Mouse (Mus musculus) left cerebral cortex, adult 8-10 months (tissue): ENCODE measurements around the gene Gm36210. TPM values are rescaled to one million over a fixed set of nuclear protein-coding genes. Genes with fewer than 3 reads are reported as not detected.
"Not testable (repeated sequence)": the region's sequence is repeated elsewhere in the genome, so short reads cannot be mapped to it uniquely, and the experiment has no call there.

Experiments used
- DNase-seq, 2 experiments: peaks; one replicate each; pipeline ENCODE4 v3.0.0; 2022; ENCODE audit warnings: low spot score in 2 of 2
- total RNA-seq, 4 experiments: library from RNA; stranded (reverse); gene quantifications; 2 replicates each; pipeline ENCODE4 v1.2.4; 2022

The Gm36210 gene
- total RNA-seq, 4 experiments from 2014 or later = 0.48 to 0.65 (median 0.51) TPM; not detected in 1

DNA sequence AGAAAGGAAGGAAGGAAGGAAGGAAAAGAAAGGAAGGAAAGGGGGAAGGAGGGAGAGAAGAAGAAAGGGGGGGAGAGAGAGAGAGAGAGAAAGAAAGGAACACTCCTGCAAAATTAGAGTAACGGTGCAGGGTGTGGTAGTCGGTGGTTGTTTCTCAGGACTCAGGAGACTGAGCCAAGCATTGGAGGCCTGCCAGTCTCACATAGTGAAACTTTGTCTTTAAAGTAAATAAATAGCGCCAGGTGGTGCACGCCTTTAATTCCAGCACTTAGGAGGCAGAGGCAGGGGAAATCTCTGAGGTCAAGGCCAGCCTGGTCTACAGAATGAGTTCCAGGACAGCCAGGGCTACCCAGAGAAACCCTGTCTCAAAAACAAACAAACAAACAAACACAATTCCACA lies 19.6 kb downstream of the Gm36210 start:
- DNase-seq = no peak

- not testable (repeated sequence) for DNase-seq
Measured at GRCm38 (mm10) chr7:4879036-4879435, 27.3 kb downstream of the Gm36210 start.

DNA sequence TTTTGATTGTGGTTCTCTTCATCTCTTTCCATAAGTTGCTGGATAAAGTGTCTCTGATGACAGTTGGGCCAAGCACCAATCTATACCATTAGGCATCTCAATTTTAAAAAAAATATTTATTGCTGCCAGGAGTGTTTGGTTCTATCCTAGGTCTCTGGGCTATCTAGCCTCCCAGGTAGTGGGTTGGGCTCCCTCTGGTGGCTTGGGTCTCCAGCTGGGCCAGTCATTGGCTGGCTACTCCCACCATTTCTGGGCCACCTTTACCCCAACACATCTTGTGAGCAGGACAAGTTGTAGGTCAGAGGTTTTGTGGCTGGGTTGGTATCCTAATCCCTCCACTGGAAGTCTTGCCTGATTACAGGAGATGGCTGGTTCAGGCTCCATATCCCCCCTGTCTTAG lies 28.1 kb downstream of the Gm36210 start:
- DNase-seq = no peak

GRCm38 (mm10) chr7:4877226-4877625 lies 29.1 kb downstream of the Gm36210 start:
- no peak for DNase-seq

DNA sequence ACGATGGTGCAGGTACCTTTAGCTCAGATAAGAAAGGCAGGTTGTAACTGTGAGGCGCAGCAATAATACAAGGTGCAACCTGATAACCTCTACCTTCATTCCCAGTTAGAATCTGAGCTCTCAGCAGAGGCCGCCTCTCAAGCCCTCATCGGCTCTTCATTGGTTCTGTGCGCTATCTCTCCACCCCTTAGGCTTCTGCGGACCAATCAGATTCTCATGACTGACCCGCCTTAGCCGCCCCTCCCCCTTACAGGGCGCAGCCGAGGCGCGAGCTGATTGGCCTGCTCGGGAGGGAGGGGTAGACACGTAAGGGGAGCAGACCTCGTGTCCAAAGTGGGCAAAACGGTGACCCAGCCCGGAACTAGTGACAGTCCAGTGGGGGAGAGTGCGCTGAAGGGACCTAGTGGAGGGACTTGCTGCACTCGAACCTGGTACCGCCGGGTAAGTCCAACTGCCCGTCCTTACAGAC lies 29.5 kb downstream of the Gm36210 start, which contains the start of gene Isoc2a:
Gene Isoc2a (plus strand): TSS at position 401 of the 469 bp plus-strand sequence.
- DNase-seq = peak; percentile 58 to 89

DNA sequence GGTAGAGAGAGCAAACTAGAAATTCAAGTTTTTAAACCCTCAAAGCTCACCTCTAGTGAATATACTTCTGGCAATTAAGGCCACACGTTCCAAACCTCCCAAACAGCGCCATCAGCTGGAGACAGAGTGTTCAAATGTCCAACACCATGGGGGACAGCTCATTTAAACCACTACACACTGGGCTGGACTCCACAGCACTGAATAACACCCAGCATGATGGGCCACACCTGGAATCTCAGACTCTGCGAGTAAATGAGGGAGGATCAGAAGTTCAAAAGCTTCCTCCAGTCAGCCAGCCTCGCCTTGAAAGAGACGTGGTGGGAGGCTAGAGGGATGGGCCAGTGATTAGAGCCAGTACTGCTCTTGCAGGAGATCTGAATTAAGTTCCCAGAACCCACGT lies 36.2 kb downstream of the Gm36210 start, which contains the start of gene Isoc2b:
Gene Isoc2b (minus strand): TSS at position 126 of the 400 bp plus-strand sequence.
- DNase-seq = no peak

- no peak for DNase-seq
Measured at GRCm38 (mm10) chr7:4866631-4867180, 39.6 kb downstream of the Gm36210 start.

DNA sequence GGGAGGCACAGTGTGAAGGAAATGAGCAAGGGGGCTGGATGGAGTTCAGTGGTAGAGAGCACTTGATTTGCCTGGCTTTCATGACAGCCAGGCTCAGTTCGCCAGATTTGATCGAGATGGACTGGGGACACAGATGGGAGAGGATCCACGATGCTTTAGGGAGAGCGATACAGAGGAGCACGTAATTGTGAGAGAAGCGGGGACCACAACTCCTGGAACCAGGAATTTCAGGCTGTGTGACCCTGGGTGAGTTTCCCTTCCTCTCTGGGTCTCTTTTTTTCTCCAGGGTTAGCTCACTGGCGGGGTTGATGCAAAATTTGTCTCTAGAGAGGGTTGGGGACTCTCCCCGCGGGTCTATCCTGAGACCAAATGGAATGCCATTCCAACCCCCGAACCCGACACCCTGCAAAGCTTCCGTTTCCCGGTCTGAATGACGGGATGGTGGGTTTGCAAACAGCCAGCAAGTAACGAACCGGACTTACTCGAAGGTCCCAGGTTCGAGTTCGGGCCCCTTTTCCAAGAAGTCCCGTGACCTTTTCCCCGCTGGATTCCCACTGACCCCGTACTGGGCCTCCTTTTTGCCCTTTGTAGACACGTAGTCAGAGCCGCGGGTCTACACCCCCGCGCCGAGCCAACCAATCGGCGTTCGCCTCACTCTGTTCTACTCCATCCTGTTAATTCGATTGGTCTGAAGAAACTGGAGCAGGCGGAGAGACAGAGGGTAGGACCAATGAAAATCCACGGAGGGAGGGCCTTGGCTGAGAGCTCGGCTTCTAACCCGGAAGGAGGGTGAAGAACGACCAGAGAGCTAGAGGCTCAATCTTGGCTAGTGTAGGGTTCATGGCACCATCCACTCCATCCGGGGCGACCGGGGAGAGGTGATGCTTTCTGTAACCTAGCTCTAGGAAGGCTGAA lies 40.5 kb downstream of the Gm36210 start:
- DNase-seq = peak; percentile 92 to 96

DNA sequence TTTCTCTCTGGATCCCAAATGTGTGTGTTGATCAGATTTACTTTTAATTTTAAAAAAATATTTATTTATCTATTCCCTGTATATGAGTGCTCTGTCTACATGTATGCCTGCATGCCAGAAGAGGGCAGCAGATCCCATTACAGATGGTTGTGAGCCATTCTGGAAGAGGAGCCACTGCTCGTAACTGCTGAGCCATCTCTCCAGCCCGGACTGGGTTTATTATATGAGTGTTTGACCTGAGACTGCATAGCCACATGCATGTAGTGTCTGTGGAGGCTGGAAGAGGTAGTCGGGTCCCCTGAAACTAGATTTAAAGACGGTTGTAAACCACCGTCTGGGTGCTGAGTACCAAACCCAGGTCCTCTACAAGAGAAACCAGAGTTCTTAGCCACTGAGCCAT lies 41.2 kb downstream of the Gm36210 start:
- no peak for DNase-seq

GRCm38 (mm10) chr7:4864130-4864845 lies 42.0 kb downstream of the Gm36210 start:
- no peak for DNase-seq

- no peak for DNase-seq
Measured at GRCm38 (mm10) chr7:4863541-4864080, 42.7 kb downstream of the Gm36210 start.

DNA sequence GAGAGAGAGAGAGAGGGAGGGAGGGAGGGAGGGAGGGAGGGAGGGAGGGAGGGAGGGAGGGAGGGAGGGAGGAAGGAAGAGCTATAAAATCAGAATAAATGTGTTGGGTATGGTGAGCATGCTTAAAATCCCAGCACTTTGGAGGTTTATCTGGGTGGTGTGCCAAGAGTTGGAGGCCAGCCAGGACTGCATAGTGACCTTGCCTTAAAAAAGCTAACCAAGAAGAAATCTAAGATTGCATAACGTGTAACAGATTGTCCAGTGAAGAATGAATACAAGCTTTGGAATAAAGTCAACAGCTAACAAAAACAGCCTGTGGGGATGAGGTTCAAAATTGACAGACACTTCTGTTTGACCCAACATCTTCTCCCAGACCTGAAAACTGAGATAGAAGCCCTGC lies 43.3 kb downstream of the Gm36210 start:
- no peak for DNase-seq

- not testable (repeated sequence) for DNase-seq
Measured at GRCm38 (mm10) chr7:4860926-4861325, 45.4 kb downstream of the Gm36210 start.

DNA sequence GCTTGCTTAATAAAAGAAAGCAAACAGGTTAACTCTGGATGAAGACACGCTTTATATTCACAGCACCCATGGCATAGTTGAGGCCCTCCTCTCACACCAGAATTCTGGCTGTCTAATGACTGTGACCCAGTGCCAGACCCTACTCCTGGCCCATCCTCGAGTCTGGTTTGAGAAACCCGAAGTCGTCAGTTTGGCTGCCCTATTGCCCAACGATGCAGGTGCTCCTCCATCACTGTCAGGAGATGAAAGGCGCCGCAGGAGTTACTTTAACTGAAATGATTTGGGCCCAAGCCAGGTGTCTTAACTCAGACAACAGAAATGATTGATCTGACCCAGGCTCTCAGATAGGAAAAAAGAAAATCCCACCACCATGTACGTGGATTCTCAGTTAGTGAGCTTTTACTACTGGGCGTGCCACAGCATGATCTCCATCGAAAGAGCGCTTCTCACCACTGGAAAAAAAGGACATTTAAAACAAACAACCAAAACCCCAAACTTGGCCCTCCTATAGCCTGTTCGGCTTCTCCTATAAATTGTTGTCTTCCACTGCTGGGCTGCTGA lies 46.8 kb downstream of the Gm36210 start:
- DNase-seq = no peak

DNA sequence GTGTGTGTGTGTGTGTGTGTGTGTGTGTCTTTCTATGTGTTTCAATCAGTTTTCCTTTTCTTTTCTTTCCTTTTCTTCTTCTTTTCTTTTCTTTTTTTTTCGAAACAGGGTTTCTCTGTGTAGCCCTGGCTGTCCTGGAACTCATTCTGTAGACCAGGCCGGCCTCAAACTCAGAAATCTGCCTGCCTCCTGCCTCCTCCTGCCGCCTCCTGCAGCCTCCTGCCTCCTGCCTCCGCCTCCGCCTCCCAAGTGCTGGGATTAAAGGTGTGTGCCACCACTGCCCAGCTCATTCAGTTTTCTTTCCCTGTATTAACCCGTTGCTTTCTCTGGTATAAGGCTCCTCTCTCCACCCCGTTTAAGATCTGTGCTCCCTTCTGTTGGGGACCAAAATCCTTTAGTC lies 49.0 kb downstream of the Gm36210 start:
- DNase-seq = no peak

DNA sequence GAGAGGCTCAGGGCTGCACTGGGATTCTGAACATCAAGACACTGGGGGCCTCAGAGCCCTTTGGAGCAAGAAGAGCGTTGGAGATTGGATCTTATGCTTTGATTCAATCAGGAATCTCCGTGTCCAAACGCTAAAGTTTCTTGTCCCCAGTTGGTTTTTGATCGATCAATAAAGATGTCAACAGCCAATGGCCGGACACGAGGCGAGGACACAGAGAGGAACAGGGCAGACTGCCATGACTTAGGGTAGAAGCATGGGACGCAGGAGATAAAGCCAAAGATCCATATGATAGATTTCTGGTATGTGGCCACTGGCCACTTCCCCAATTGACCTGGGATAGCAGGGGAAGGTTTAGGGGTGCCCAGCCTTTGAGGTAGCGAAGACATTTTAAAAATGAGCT lies 49.8 kb downstream of the Gm36210 start:
- DNase-seq = no peak

DNA sequence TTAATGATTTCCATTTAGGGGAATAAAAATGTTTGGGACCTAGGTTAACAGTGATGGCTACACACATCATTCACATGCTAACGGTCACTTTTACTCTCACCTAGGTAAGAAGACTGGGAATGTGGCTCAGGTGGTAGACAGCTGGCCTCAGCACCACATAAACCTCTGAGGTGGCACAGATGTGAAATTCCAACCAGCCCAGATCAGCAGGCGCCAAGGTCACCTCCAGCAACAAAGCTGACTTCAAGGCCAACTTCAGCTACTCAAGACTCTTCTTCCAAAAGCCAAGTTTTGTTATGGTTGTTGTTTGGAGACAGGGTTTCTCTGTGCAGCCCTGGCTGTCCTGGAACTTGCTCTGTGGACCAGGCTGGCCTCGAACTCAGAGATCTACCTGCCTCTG lies 52.7 kb downstream of the Gm36210 start:
- DNase-seq = no peak

DNA sequence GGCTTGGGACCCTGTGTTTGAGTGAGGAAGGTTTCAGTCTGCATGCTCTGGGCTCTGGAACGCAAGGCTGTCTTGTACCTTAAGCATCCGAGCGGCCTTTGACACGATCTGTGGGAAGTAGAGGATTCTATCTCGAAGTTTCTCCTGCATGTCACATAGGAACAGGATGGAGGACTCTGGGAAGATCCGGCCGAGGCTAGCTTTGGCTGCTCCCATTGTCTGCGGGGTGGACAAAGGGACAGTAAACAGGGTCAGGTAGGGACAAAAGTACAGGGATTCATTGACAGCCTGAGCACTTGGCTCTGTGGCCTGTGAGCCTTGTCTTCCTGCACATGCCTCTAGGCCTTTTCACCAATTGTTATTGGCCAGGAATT lies 55.0 kb downstream of the Gm36210 start:
- DNase-seq = no peak

DNA sequence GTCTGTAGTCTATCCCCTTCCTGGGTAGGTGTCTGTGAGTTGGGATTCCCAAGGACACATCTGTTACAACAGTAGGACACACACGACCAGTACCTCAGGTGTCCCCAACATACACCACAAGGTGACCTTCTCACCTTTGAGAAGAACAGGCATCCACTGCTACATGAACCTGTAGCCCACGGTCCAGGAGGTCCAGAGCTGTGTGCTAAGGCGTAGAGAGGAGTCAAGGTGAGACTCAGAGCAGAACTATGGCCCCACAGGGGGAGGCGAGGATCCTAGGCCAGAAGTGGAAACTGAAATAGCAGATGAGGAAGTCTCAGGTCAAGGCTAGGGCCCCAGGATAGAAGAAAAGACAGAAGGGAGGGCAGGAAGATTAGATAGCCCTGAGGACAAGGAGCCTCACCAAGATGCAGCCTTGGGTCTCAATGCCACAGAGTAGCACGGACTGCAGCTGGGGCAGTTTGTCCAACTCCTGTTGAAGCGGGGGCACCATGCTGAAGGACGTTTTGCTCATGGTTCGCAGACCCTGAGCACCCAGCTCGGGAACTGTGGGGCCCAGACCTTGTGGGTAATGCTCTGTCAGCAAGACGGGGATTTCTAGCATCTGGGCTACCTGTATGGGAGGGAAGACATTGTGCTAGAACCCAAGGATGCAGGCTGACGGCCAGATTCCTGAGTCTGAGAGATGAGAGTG lies 55.5 kb downstream of the Gm36210 start:
- DNase-seq = no peak

DNA sequence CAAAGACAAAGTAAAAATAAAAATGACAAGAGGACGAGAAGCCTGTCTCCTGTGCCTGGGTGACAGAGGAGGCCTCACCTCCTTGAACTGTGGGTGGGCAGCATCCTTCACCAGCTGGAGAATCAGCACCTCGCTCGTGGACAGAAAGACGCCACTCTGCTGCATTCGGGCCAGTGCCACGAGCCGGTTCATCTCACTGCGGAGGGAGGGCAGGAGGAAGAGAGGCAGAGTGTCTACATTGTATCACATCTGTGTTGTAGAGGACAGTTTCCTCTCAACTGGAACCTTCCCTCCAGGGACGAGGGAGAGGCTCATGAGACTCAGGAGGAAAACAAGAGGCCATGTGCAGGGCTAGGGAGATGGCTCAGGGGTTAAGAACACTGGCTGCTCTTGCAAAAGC lies 56.9 kb downstream of the Gm36210 start:
- no peak for DNase-seq
